Mouse (Mus musculus) midbrain, embryonic 10.5 days (tissue): ENCODE measurements at regions not wholly inside any gene's neighbourhood (a gene's known extent, or its start where the extent isn't known, plus 50 kb on each side); places are given as distances from the start of the nearest gene placed in this dataset.

ENCODE experiments used
- DNase-seq: peaks from one replicate; pipeline ENCODE4 v3.0.0-alpha.2; 2017; ENCODE audit warnings: low spot score
- H3K27ac ChIP-seq: fragments of 300-500 bp; sonication (generic); replicated peaks from 2 replicates; pipeline ENCODE4 v1.5.1; 2016; ENCODE audit warnings: mild to moderate bottlenecking
- H3K27me3 ChIP-seq: fragments of 300-500 bp; sonication (generic); 2 replicates; pipeline ENCODE4 v1.6.1; 2016; ENCODE audit warnings: low read depth, mild to moderate bottlenecking; ENCODE audit not compliant: poor library complexity, severe bottlenecking
- H3K36me3 ChIP-seq: fragments of 300-500 bp; sonication (generic); 2 replicates; pipeline ENCODE4 v1.6.1; 2016; ENCODE audit warnings: mild to moderate bottlenecking, moderate library complexity
- H3K4me1 ChIP-seq: fragments of 300-500 bp; sonication (generic); 2 replicates; pipeline ENCODE4 v1.6.1; 2016
- H3K4me3 ChIP-seq: fragments of 300-500 bp; sonication (generic); 2 replicates; pipeline ENCODE4 v1.5.1; 2016; ENCODE audit warnings: mild to moderate bottlenecking, moderate library complexity
- H3K9me3 ChIP-seq: fragments of 300-500 bp; sonication (generic); replicated peaks from 2 replicates; pipeline ENCODE4 v1.6.1; 2016; ENCODE audit warnings: mild to moderate bottlenecking
- WGBS: fragments of 180-500 bp; shearing (Covaris S2); methylation state at CpG from one replicate; pipeline ENCODE4 v1.1.7; 2016; 5-methylcytosine and 5-hydroxymethylcytosine counted together

DNA sequence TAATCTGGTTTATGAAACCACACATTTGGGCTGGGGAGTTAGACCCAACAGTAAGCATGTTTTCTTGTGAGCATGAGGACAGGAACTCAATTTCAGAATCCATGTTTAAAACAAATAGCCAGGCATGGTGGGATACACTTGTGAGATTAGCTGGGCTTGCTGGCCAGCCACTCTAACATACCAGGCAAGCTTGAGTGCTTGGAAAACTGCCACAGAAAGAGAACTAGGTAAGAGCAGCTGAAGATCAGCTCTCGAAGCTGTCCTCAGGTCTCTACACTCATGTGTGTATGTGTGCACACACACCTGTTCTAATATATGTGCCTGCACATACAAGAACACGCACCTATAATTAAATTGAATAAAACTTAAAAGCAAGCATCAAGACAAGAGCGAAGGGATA, 112.2 kb upstream of the Zc3h12c start:
- peaks cover 29% of the 10 kb centered on the region for H3K4me1 ChIP-seq
- no peak overlapping the region for H3K4me3 ChIP-seq
- no peaks in the 10 kb centered on the region for H3K27me3 ChIP-seq
- DNase-seq = no peak
- no peaks in the 10 kb centered on the region for H3K36me3 ChIP-seq
- 84% methylated on average over 3 of the region's 3 CpGs for WGBS
- no peak overlapping the region for H3K27ac ChIP-seq
- no peaks in the 10 kb centered on the region for H3K9me3 ChIP-seq

DNA sequence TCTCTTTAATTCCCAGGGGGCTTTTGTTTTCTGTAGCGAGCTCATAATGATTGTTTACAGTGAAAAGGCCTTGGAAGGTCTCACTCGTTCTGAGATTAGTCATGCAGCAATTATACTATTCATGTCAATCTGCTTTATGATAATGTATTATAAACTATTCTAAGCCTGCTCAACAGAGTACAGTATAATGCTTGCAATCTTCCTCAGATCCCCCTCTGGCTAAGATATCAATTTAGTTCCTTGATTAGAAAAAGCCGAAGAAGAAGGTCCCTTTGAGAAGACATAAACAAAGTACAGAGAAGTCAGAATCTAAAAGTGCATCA, 110.3 kb upstream of the Zc3h12c start:
- H3K36me3 ChIP-seq = no peaks in the 10 kb centered on the region
- no peak for DNase-seq
- H3K9me3 ChIP-seq = no peaks in the 10 kb centered on the region
- H3K27ac ChIP-seq = peak overlapping the region; percentile 78
- H3K27me3 ChIP-seq = no peaks in the 10 kb centered on the region
- H3K4me1 ChIP-seq = peaks cover 26% of the 10 kb centered on the region
- H3K4me3 ChIP-seq = no peak overlapping the region
- WGBS = 56% methylated on average over 3 of the region's 3 CpGs

DNA sequence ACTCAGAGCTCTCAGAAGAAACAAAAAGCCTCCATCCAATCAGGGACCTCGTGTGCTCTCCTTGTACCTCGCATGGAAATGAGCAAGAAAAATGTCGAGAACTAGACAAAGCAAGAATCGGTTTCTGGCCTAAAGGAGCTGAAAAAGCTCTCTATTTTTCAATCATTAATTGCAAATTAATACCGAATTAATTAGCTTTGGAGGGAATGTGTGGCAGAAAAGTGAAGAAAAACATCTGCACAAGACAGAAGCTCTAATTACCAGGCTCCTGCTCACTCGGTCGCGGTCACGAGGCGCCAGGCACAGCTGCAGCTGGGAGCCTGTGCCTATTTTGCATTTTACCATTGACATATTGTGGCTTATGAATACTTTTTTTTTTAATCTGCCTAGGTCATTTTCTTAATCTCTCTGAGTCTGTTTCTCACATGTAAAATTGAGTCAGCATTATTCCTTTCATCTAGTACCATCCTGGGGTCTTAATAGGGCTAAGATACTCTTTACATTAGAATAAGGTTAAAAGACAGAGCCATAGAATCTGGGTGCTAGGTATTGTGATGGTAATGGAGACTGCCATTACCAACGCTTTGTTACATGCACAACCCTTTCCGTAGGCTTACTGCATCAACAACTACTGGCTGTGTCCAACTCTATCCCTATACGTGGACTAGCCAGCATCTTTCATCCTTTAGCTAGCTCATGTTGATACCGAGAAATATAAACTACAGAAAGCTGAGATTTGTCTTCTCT, 109.8 kb upstream of the Zc3h12c start:
- DNase-seq = peak; percentile 20
- H3K27ac ChIP-seq = peak overlapping the region; percentile 78

GRCm38 (mm10) chr9:52273994-52274393, 105.6 kb upstream of the Zc3h12c start:
- WGBS = 83% methylated on average over 3 of the region's 3 CpGs

More for the DNA sequence above, 109.8 kb upstream of the Zc3h12c start:
- peaks cover 21% of the 10 kb centered on the region for H3K4me1 ChIP-seq
- WGBS = 33% methylated on average over 14 of the region's 14 CpGs
- H3K9me3 ChIP-seq = no peaks in the 10 kb centered on the region
- no peaks in the 10 kb centered on the region for H3K36me3 ChIP-seq
- H3K4me3 ChIP-seq = no peak overlapping the region
- no peaks in the 10 kb centered on the region for H3K27me3 ChIP-seq

DNA sequence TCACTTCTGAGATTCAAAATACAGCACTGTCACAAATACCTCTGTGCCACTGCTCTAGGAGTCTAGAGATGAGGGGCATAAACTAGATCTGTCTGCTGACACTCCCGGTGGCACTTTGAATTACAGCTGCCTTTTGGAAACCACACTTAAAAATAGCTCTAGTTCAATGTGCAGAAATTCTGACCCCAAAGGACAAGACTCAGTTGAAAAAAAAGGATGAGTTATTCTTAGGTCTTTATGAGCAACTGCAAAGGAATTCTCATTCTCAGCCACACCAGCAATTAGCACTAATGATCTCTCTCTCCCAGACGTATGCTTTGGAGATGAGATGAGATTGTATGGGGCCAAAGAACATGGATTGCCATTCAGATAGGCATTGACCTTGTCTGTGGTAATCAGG, 104.3 kb upstream of the Zc3h12c start:
- DNase-seq = no peak
- H3K9me3 ChIP-seq = no peaks in the 10 kb centered on the region
- H3K4me3 ChIP-seq = no peak overlapping the region
- no peaks in the 10 kb centered on the region for H3K27me3 ChIP-seq
- H3K27ac ChIP-seq = no peak overlapping the region
- 88% methylated on average over 2 of the region's 2 CpGs for WGBS
- peaks cover 6% of the 10 kb centered on the region for H3K4me1 ChIP-seq
- no peaks in the 10 kb centered on the region for H3K36me3 ChIP-seq

More at GRCm38 (mm10) chr9:52273994-52274393, 105.6 kb upstream of the Zc3h12c start:
- H3K27me3 ChIP-seq = no peaks in the 10 kb centered on the region
- DNase-seq = no peak
- no peaks in the 10 kb centered on the region for H3K9me3 ChIP-seq
- H3K4me3 ChIP-seq = no peak overlapping the region
- no peaks in the 10 kb centered on the region for H3K36me3 ChIP-seq
- peaks cover 19% of the 10 kb centered on the region for H3K4me1 ChIP-seq
- H3K27ac ChIP-seq = no peak overlapping the region

GRCm38 (mm10) chr9:52271345-52272116, 103.2 kb upstream of the Zc3h12c start:
- H3K4me1 ChIP-seq = no peaks in the 10 kb centered on the region
- no peak overlapping the region for H3K4me3 ChIP-seq
- H3K27ac ChIP-seq = no peak overlapping the region
- no peaks in the 10 kb centered on the region for H3K27me3 ChIP-seq
- no peaks in the 10 kb centered on the region for H3K9me3 ChIP-seq
- H3K36me3 ChIP-seq = no peaks in the 10 kb centered on the region
- no peak for DNase-seq
- 94% methylated on average over 7 of the region's 7 CpGs for WGBS

GRCm38 (mm10) chr9:52261538-52261937, 93.2 kb upstream of the Zc3h12c start:
- no peaks in the 10 kb centered on the region for H3K27me3 ChIP-seq
- 91% methylated on average over 2 of the region's 2 CpGs for WGBS
- H3K4me3 ChIP-seq = no peak overlapping the region
- no peak for DNase-seq
- no peak overlapping the region for H3K27ac ChIP-seq
- no peaks in the 10 kb centered on the region for H3K36me3 ChIP-seq
- H3K9me3 ChIP-seq = no peaks in the 10 kb centered on the region
- H3K4me1 ChIP-seq = no peaks in the 10 kb centered on the region

DNA sequence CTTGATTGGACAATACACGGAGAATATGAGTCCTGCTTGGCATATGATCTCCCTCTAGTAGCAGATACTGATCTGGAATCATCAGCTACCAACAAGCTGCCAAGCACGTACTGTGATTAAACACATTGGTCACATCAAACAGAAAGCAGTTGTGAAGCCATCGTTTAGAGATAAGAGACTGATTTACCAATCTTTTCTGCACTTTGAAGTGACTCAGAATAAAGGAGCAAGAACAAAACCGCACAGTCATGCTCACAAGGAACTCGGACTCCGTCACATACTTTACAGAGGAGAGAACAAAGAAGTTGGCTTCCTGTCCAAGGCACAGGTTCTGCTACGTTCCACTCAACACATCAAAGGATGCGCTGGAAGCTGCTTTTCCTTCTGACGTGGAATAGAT, 91.1 kb upstream of the Zc3h12c start:
- Histone ChIP-seq H3K27ac (no peak overlapping the region), H3K4me1 (no peaks in the 10 kb centered on the region), H3K36me3 (no peaks in the 10 kb centered on the region), H3K9me3 (no peaks in the 10 kb centered on the region), H3K27me3 (no peaks in the 10 kb centered on the region), H3K4me3 (no peak overlapping the region)
- WGBS = 75% methylated on average over 9 of the region's 9 CpGs
- DNase-seq = no peak

DNA sequence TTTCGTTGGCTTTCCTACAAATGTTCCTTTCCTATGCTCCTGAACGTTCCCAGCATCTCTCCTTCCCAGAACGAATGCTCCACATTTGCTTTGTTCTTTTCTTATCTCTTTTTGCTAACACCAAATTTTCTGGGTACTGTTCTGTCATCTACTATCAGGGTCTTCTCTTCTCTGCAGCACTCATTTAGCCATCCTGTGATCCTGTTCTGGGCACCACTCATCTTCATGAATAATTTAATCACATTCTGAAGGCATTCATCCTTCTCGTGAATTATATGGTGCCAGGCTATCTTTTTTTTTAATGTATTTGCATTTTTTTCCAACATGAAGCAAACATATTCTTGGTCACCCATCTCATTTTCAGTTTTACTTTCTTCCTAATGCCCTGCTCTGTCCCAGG, 87.3 kb upstream of the Zc3h12c start:
- WGBS = 87% methylated on average over 4 of the region's 4 CpGs

GRCm38 (mm10) chr9:52254475-52254874, 86.1 kb upstream of the Zc3h12c start:
- WGBS = 89% methylated on average over 6 of the region's 6 CpGs
- no peak overlapping the region for H3K27ac ChIP-seq

More for the DNA sequence above, 87.3 kb upstream of the Zc3h12c start:
- H3K27me3 ChIP-seq = no peaks in the 10 kb centered on the region
- no peak for DNase-seq
- no peaks in the 10 kb centered on the region for H3K9me3 ChIP-seq
- no peak overlapping the region for H3K4me3 ChIP-seq
- H3K36me3 ChIP-seq = no peaks in the 10 kb centered on the region
- no peak overlapping the region for H3K27ac ChIP-seq
- H3K4me1 ChIP-seq = no peaks in the 10 kb centered on the region

DNA sequence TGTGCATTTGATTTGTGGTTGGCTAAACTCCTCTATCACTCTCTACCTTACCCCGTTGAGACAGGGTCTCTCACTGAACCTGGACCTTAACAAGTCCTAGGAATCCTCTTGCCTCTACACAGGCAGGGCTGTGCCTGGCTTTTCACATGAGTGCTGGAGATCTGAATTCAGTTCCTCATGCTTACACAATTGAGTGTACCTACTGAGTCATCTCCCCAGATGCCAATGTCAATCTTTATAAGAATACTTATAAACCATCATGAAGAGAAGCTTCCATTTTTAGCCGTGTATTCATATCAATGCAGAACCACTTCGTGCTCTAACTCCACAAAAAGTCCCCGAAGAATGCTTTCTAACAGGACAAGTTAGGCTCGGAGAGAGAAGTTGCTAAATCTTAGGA, 83.1 kb upstream of the Zc3h12c start:
- H3K4me3 ChIP-seq = no peak overlapping the region
- WGBS = 91% methylated on average over 5 of the region's 5 CpGs
- no peaks in the 10 kb centered on the region for H3K27me3 ChIP-seq
- H3K4me1 ChIP-seq = 0 out of 2 replicates have a peak, but pooled peaks cover 2% of the 10 kb centered on the region
- DNase-seq = no peak
- H3K9me3 ChIP-seq = no peaks in the 10 kb centered on the region
- H3K36me3 ChIP-seq = no peaks in the 10 kb centered on the region
- H3K27ac ChIP-seq = no peak overlapping the region

More at GRCm38 (mm10) chr9:52254475-52254874, 86.1 kb upstream of the Zc3h12c start:
- Histone ChIP-seq H3K9me3 (no peaks in the 10 kb centered on the region), H3K4me3 (no peak overlapping the region), H3K4me1 (0 out of 2 replicates have a peak, but pooled peaks cover under 1% of the 10 kb centered on the region), H3K36me3 (no peaks in the 10 kb centered on the region), H3K27me3 (no peaks in the 10 kb centered on the region)
- DNase-seq = no peak

GRCm38 (mm10) chr9:52246712-52247111, 78.3 kb upstream of the Zc3h12c start:
- no peak for DNase-seq
- Histone ChIP-seq H3K4me1 (peaks cover 10% of the 10 kb centered on the region; the same call in 1 of the 2 replicates), H3K27ac (no peak overlapping the region), H3K36me3 (no peaks in the 10 kb centered on the region), H3K4me3 (no peak overlapping the region), H3K9me3 (no peaks in the 10 kb centered on the region), H3K27me3 (no peaks in the 10 kb centered on the region)
- WGBS = 90% methylated on average over 1 of the region's 1 CpGs

DNA sequence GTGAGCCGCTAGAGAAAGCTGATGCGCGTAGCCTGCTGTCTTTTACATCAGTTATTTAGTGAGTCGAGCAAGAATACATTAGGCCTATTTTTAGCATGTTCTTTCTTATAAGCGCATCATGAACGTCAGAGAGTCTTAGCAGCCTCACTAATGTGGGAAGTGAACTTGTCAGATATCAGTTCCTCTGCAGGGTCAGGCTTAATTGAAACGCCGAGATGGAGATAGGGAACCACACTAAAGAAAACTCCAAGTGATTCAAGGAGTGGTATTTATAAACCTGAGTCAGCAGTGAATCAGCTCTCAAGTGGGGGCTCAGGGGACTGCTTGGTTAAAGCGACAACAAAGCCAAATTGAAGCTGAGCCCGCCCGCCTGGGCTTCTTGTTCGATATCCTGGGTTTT, 75.7 kb upstream of the Zc3h12c start:
- Histone ChIP-seq H3K4me1 (peaks cover 14% of the 10 kb centered on the region; the same call in 1 of the 2 replicates), H3K36me3 (no peaks in the 10 kb centered on the region), H3K27me3 (no peaks in the 10 kb centered on the region), H3K9me3 (no peaks in the 10 kb centered on the region), H3K27ac (no peak overlapping the region), H3K4me3 (no peak overlapping the region)
- 86% methylated on average over 12 of the region's 12 CpGs for WGBS
- no peak for DNase-seq
